Mouse (Mus musculus) MEL (cell line): ENCODE measurements around the gene Lrrc30.

Source experiments
- CHD2 ChIP-seq: IDR thresholded peaks from 2 replicates; pipeline ENCODE4 v1.6.1; 2011; ENCODE audit warnings: low read length, improper control_type of control experiment
- CTCF ChIP-seq, 3 experiments: IDR thresholded peaks in 2 of 3; conservative IDR thresholded peaks in 1 of 3; 2 replicates each; pipeline ENCODE4 v1.5.1; 2011 to 2012; ENCODE audit warnings: low read length in 3 of 3, low read depth in 2 of 3, mild to moderate bottlenecking in 2 of 3, improper control_type of control experiment in 1 of 3, inconsistent platforms in 1 of 3, mixed read lengths in 1 of 3, moderate library complexity in 1 of 3; ENCODE audit not compliant: control insufficient read depth in 1 of 3, insufficient read depth in 1 of 3, poor library complexity in 1 of 3, severe bottlenecking in 1 of 3
- E2F4 ChIP-seq: IDR thresholded peaks from 2 replicates; pipeline ENCODE4 v1.6.1; 2011; ENCODE audit warnings: low read depth, low read length, improper control_type of control experiment, borderline replicate concordance
- JUND ChIP-seq: IDR thresholded peaks from 2 replicates; pipeline ENCODE4 v1.6.1; 2011; ENCODE audit warnings: low read depth, mild to moderate bottlenecking, improper control_type of control experiment, low read length
- MAX ChIP-seq: IDR thresholded peaks from 2 replicates; pipeline ENCODE4 v1.6.1; 2011; ENCODE audit warnings: low read length, improper control_type of control experiment
- MYB ChIP-seq: IDR thresholded peaks from 2 replicates; pipeline ENCODE4 v1.6.1; 2011; ENCODE audit warnings: mild to moderate bottlenecking, low read depth, low read length, improper control_type of control experiment
- NRF1 ChIP-seq: IDR thresholded peaks from 2 replicates; pipeline ENCODE4 v1.6.1; 2014; ENCODE audit warnings: low read depth, mild to moderate bottlenecking, inconsistent platforms, low read length, improper control_type of control experiment, moderate library complexity; ENCODE audit not compliant: poor library complexity, insufficient read depth, severe bottlenecking
- POLR2A ChIP-seq, 2 experiments: IDR thresholded peaks; 2 replicates each; pipeline ENCODE4 v1.6.1; 2011 to 2012; ENCODE audit warnings: low read length in 2 of 2, mild to moderate bottlenecking in 2 of 2, control low read depth in 1 of 2, improper control_type of control experiment in 1 of 2, low read depth in 1 of 2, moderate library complexity in 1 of 2; ENCODE audit not compliant: control insufficient read depth in 1 of 2, insufficient read depth in 1 of 2, poor library complexity in 1 of 2
- USF1 ChIP-seq: IDR thresholded peaks from 2 replicates; pipeline ENCODE4 v1.6.1; 2014; ENCODE audit warnings: low read depth, mild to moderate bottlenecking, inconsistent platforms, low read length, improper control_type of control experiment, moderate library complexity
- USF2 ChIP-seq, 2 experiments: IDR thresholded peaks; 2 replicates each; pipeline ENCODE4 v1.6.1; 2011 to 2012; ENCODE audit warnings: improper control_type of control experiment in 2 of 2, low read length in 2 of 2, borderline replicate concordance in 1 of 2, inconsistent platforms in 1 of 2, low read depth in 1 of 2, mild to moderate bottlenecking in 1 of 2; ENCODE audit not compliant: insufficient read depth in 1 of 2
- ZMIZ1 ChIP-seq: IDR thresholded peaks from 2 replicates; pipeline ENCODE4 v1.6.1; 2012; ENCODE audit warnings: low read depth, mild to moderate bottlenecking, inconsistent platforms, low read length, improper control_type of control experiment, moderate library complexity
- ZNF384 ChIP-seq: IDR thresholded peaks from 2 replicates; pipeline ENCODE4 v1.6.1; 2012; ENCODE audit warnings: low read depth, mild to moderate bottlenecking, inconsistent platforms, low read length, improper control_type of control experiment

GRCm38 (mm10) chr17:67628475-67628874 is 4.0 kb downstream of the Lrrc30 start:
- TF ChIP-seq NRF1 (no peak), MYB (no peak), ZMIZ1 (no peak), MAX (no peak), POLR2A (IDR thresholded peaks at IDR 0.05; ENCODE audit: control insufficient read depth in 1 of 2, insufficient read depth in 1 of 2, low read depth in 1 of 2, low read length in 2 of 2, poor library complexity in 1 of 2) (no peak), USF1 (no peak), CHD2 (no peak), ZNF384 (no peak), E2F4 (no peak), JUND (no peak), CTCF (IDR thresholded peaks at IDR 0.05 in 2 of 3, conservative IDR thresholded peaks at IDR 0.05 in 1 of 3; ENCODE audit: control insufficient read depth in 1 of 3, insufficient read depth in 1 of 3, low read depth in 2 of 3, low read length in 3 of 3, poor library complexity in 1 of 3, severe bottlenecking in 1 of 3) (no peak), USF2 (IDR thresholded peaks at IDR 0.05; ENCODE audit: borderline replicate concordance in 1 of 2, insufficient read depth in 1 of 2, low read depth in 1 of 2, low read length in 2 of 2) (no peak)
